Mouse (Mus musculus) hematopoietic stem cell, adult 5-6 weeks (primary cell): Measurements from ENCODE around the gene Fuca2. TPM values are rescaled to one million over a fixed set of nuclear protein-coding genes. Genes with fewer than 3 reads are reported as not detected.
"Not testable (repeated sequence)": the region's sequence is repeated elsewhere in the genome, so short reads cannot be mapped to it uniquely, and the experiment has no call there.

ENCODE experiments used
- ATAC-seq, 2 experiments: fragments of 125-278 bp in 1 of 2; replicated peaks in 1 of 2; 2 replicates each; pipeline ENCODE4 v1.8.0; 2016 to 2017; ENCODE audit warnings: inconsistent platforms in 2 of 2, mild to moderate bottlenecking in 2 of 2, moderate number of reproducible peaks in 2 of 2, low read depth in 1 of 2, moderate TSS enrichment in 1 of 2; ENCODE audit not compliant: low FRiP score in 2 of 2, poor library complexity in 2 of 2, severe bottlenecking in 2 of 2, insufficient read depth in 1 of 2, low TSS enrichment in 1 of 2
- total RNA-seq: library from RNA; stranded (forward); fragments of 172-1452, 232-1000 nt; gene quantifications from 2 replicates; pipeline ENCODE4 v1.2.3, GENCODE M21; 2017

Fuca2 gene
- total RNA-seq, 1 experiment from 2014 or later, result 52.5 TPM

DNA sequence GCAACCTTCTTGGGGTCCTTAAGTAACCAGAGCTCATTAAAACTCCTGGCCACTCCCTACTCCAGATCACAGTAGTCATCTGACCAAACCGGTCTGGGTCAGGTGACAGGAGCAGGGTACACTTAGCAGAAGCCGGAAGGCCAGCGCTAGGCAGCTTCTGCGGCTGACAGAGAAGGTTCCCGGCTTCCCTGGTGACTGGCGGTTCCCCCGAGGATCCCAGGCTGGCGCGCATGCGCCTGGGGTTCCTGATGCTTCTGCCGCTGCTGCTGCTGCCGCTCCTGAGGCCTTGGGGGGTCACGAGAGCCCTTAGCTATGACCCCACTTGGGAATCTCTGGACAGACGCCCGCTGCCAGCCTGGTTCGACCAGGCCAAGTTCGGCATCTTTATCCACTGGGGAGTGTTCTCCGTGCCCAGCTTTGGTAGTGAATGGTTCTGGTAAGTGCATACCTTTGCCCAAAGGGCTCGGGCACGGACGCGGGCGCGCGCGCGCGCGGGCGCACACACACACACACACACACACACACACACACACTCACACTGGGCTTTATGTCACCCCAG, 1.7 kb downstream of the Fuca2 start:
- peak; percentile 92 for ATAC-seq

DNA sequence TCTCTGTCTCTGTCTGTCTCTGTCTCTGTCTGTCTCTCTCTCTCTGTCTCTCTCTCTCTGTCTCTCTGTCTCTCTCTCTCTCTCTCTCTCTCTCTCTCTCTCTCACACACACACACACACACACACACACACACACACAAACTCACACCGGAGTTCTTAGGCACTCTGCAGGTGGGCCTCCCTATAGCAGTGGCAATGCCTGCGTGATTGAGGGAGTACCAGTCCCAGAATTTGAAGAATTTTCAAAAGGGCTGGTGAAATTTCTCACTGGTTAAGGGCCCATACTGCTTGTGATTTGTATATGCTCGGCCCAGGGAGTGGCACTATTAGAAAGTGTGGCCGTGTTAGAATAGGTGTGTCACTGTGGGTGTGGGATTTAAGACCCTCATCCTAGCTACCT, 2.2 kb downstream of the Fuca2 start:
- not testable (repeated sequence) for ATAC-seq

DNA sequence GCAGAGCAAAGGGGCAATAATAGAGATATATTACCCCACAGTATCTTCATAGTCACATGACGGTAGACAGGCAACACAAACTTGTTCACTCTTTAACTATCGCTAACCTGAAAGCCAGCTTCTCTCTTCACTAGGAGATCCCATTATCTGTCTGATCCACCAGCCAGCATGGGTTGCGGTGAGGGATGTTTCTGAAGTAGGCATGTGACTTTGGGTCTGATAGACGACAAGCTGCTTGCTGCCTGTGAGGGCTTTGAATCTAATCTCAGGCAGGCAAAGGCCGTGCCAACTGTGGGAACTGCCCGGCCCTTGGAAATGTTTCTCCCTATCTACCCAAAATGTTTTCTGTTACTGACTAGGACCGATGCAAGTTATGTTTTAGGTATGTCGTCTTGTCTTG, 3.0 kb downstream of the Fuca2 start:
- ATAC-seq, result peak; percentile 12 to 24; a peak in 2 of 4 replicates

DNA sequence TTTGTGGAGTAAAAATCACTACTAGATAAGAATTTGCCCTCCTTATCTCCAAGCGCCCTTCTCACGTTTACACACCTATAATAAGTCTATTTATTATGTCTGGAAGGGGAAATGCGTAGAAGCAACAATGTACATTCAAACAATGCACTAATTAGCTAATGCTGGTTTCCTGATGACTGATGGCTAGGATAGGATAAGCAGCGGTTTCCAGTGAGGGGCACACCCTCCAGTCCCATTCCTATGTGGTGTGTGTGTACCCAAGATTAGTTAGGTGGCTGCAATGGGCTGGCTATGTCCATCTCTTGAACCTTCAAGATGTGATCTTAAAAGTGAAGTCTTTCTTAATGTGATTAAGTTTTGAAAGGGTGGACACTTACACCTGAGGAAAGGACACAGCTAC, 22.5 kb downstream of the Fuca2 start:
- ATAC-seq, result no peak

DNA sequence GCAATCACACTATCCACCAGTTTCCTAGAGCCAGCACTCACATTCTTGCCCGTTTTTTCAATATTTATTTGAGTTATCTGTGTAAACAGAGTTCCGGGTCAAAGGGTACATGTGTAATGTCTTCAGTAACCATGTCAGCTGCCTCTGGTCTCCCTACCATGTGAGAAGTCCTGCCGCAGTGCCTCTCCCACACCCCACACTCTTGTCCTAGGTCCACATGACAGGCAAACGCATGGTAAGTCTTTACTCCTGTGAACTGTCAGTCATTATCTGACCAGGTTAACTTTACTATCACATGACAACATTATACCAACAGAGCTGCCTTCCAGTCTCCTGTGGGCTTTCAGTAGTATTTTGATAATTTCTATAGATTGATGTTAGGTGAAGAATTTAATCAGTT, 28.8 kb downstream of the Fuca2 start:
- ATAC-seq, result no peak

- ATAC-seq, result no peak
Measured at GRCm38 (mm10) chr10:13534751-13535150, 35.4 kb downstream of the Fuca2 start.

DNA sequence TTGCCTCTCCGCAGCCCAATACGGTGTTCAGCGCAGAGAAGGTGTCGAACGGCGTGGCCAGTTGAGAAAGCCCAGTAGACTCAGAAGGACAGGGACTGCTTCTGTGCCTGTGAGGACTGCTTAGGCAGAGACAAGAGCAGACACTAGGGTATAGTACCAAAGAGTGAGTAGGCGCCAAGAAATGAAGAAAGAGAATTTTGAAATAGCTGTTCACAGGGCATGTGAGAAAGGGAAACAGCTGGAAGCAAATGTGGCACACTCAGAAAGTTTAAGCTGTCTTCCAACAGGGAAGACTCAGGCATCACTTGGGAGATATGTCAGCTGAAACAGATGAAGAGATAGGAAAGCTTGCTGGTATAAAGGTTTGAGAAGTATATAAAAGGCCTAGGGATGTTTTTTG, 37.4 kb downstream of the Fuca2 start:
- no peak for ATAC-seq

- ATAC-seq, result no peak
Measured at GRCm38 (mm10) chr10:13539769-13540333, 40.5 kb downstream of the Fuca2 start.

- no peak for ATAC-seq
Measured at GRCm38 (mm10) chr10:13541721-13542120, 42.4 kb downstream of the Fuca2 start.

DNA sequence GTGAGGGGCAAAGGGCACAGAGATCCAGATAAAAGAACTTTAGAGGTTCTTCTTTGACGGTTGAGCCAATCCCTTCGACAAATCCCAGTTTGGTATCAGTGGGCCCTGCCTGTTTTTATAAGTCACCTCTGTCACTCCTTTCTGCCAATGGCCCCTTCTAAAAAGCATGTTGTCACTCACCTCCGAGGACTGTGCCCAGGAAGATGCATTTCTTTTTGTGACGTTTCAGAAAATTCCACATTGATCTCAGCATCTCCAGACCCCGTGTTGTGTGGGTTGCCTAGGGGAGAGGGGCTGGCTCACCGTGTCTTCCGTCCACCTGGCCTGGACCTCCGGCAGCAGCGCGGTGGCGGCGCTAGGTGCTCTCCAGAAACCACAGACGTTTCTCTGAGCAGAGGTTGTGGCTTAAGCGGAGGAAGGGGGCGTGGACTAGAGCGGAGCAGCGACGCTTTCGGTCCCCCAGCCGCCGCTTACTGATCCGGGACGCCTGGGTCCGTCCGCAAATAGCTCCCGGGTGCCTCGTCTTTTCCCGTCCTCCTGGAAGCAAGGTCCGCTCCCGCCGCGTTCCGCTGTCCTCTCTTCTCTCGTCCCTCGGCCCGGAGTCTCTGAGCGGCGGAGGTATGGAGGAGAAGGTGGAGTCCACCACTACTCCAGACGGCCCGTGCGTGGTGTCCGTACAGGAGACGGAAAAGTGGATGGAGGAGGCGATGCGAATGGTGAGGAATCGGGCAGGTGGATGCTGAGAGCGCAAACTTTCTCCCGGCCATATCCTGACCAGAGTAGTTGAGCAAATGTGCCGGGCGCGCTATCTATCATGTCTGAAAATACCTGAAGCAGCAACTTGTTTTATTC, 53.5 kb downstream of the Fuca2 start, which contains the start of the genes Adat2 and Pex3:
Gene Adat2 (plus strand): TSS at position 249 of the 852 bp plus-strand sequence.
Gene Pex3 (minus strand): TSS at position 497 of the 852 bp plus-strand sequence.
- ATAC-seq, result peak; percentile 99

DNA sequence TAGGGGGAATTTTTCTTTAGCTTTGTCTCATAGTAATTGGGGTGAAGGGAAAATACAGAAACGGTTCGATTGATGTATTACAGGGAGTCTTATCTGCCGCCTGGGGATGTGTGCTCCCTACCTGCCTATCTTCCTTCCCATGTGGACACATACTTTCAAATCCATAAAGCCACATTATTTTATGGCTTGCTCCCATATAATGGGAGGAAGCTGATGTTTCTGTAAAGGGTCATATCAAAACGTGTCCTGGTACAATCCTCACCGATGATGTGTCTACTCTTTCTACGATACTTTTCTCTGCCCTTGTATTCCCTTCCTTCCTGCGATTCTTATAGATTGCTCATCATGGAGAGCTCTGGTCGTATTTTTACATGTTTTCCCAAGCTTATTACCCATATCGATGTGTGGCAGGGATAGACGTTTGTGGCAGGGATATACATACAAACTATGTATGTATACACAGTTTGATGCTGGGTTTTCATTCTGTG, 54.2 kb downstream of the Fuca2 start:
- no peak for ATAC-seq

GRCm38 (mm10) chr10:13554316-13554715, 55.0 kb downstream of the Fuca2 start:
- no peak for ATAC-seq

GRCm38 (mm10) chr10:13560014-13560674, 60.8 kb downstream of the Fuca2 start:
- ATAC-seq, result peak in 1 of 2 experiments; percentile 51; a peak in 1 of 4 replicates

DNA sequence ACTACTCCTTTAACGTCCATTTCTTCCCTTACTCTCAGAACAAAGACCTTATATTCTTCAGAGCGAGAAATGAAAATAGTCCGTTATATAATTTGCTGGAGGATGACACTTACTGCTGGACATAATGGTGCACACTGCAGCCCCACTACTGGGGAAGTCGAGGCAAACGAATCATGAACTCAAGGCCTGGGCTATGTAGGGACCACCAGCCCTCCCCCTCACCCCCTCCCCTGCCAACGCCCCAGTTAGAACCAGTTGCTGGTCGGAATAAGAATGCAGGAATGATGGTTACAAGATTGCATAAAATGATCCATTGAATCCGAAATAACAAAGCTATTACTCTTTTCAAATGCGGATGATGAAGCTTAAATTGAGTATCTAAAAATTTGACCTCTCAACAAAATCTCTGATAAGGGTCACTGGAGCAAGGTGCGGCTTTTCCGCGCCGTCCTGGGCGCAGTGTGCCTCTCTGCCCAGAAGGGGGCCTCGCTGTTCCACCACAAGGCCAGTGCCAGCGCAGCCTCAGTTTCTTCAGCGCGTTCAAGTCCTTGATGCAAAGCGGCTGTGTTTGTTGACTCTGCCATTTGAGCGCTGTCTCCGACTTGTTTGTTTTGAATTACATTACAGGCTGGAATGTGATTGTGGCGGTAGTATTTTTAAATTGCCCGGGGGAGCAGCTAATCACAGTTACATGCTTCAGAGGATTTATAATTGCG, 65.2 kb downstream of the Fuca2 start:
- ATAC-seq, result peak; percentile 72 to 76; a peak in 3 of 4 replicates

- ATAC-seq, result no peak
Measured at GRCm38 (mm10) chr10:13565080-13565448, 65.7 kb downstream of the Fuca2 start.

- ATAC-seq, result no peak
Measured at GRCm38 (mm10) chr10:13566393-13566792, 67.1 kb downstream of the Fuca2 start.
